Mouse (Mus musculus) heart, postnatal 0 days (tissue): ENCODE results near the gene Gm5447. TPM values are rescaled to one million over a fixed set of nuclear protein-coding genes. Genes with fewer than 3 reads are reported as not detected.
A peak's percentile ranks its signal among the peaks of the same experiment; 100 is the strongest.

Source experiments
- ATAC-seq: fragments of 200-750 bp; cut with Nextera tagmentation; 2 replicates; pipeline ENCODE4 v1.8.0; 2017; ENCODE audit warnings: low read depth, moderate number of reproducible peaks, moderate library complexity; ENCODE audit not compliant: insufficient read depth
- DNase-seq: peaks from one replicate; pipeline ENCODE4 v3.0.0-alpha.2; 2016; ENCODE audit warnings: low spot score
- H3K27ac ChIP-seq: fragments of 300-500 bp; sonication (generic); 2 replicates; pipeline ENCODE4 v1.5.1; 2014; ENCODE audit warnings: low read depth, mild to moderate bottlenecking
- H3K27me3 ChIP-seq: fragments of 300-500 bp; sonication (generic); 2 replicates; pipeline ENCODE4 v1.6.1; 2014; ENCODE audit warnings: low read length, mixed read lengths; ENCODE audit not compliant: control insufficient read depth, insufficient read depth
- H3K36me3 ChIP-seq: fragments of 300-500 bp; sonication (generic); replicated peaks from 2 replicates; pipeline ENCODE4 v1.6.1; 2014; ENCODE audit warnings: low read length, mixed read lengths; ENCODE audit not compliant: control insufficient read depth, insufficient read depth
- H3K4me1 ChIP-seq: fragments of 300-500 bp; sonication (generic); 2 replicates; pipeline ENCODE4 v1.6.1; 2014; ENCODE audit warnings: antibody characterized with exemption; ENCODE audit not compliant: control insufficient read depth, insufficient read depth
- H3K4me2 ChIP-seq: fragments of 300-500 bp; sonication (generic); 2 replicates; pipeline ENCODE4 v1.6.1; 2014; ENCODE audit warnings: low read depth, mild to moderate bottlenecking, low read length, moderate library complexity
- H3K4me3 ChIP-seq: fragments of 300-500 bp; sonication (generic); 2 replicates; pipeline ENCODE4 v1.5.1; 2014; ENCODE audit warnings: low read depth, low read length
- H3K9ac ChIP-seq: fragments of 300-500 bp; sonication (generic); replicated peaks from 2 replicates; pipeline ENCODE4 v1.6.1; 2014; ENCODE audit warnings: low read depth, low read length, mixed read lengths
- H3K9me3 ChIP-seq: fragments of 300-500 bp; sonication (generic); replicated peaks from 2 replicates; pipeline ENCODE4 v1.6.1; 2016; ENCODE audit warnings: low read length; ENCODE audit not compliant: control insufficient read depth
- CTCF ChIP-seq: IDR thresholded peaks from 2 replicates; pipeline ENCODE4 v1.5.1; 2016; ENCODE audit warnings: antibody characterized with exemption, control low read depth, low read depth
- EP300 ChIP-seq: IDR thresholded peaks from 2 replicates; pipeline ENCODE4 v1.6.1; 2016; ENCODE audit warnings: antibody characterized with exemption, low read depth
- WGBS: fragments of 180-500 bp; shearing (Covaris S2); extraction: QIAGEN DNeasy Blood & Tissue Kit; methylation state at CpG from one replicate; pipeline ENCODE4 v1.1.7; 2014; 5-methylcytosine and 5-hydroxymethylcytosine counted together
- polyA plus RNA-seq: library from polyadenylated mRNA; unstranded; fragments of >200 nt; fragmentation: Nextera tagmentation; extraction: Ambion mirVana; gene quantifications from 2 replicates; pipeline ENCODE4 v1.2.1, GENCODE M21; 2015
- total RNA-seq: library from RNA; depleted of rRNA; stranded (reverse); fragments of >200 nt; gene quantifications from 2 replicates; pipeline ENCODE4 v1.2.3, GENCODE M21; 2014; ENCODE audit warnings: low replicate concordance; rRNA removed

Gene Gm5447
- total RNA-seq (not detected in 2 replicates), polyA plus RNA-seq (not detected in 2 replicates)

- Histone ChIP-seq H3K4me2 (peak within 1 kb of the TSS; percentile 74), H3K4me1 (peaks cover 4% of the 10 kb centered on the region; the same call in 1 of the 2 replicates), H3K4me3 (peak within 1 kb of the TSS; percentile 94), H3K27ac (peak within 1 kb of the TSS; percentile 84), H3K36me3 (no peaks in the 10 kb centered on the region), H3K9me3 (no peaks in the 10 kb centered on the region), H3K9ac (peak within 1 kb of the TSS; percentile 90), H3K27me3 (no peaks in the 10 kb centered on the region)
- WGBS: under 1% methylated on average over 53 of the region's 54 CpGs
- TF ChIP-seq CTCF (no peak), EP300 (no peak)
- ATAC-seq (peak; percentile 98), DNase-seq (peak; percentile 80)
These were observed at the start of gene Gm5447, which contains the start of gene Exoc2 for GRCm38 (mm10) chr13:30973501-30974246. Gene Gm5447, plus strand, starts transcription at chr13:30974204. Gene Exoc2, minus strand, starts transcription at chr13:30974093.

GRCm38 (mm10) chr13:30924269-30924668 is 49.7 kb upstream of the Gm5447 start:
- no peaks in the 10 kb centered on the region for H3K4me1 ChIP-seq
- no peaks in the 10 kb centered on the region for H3K9me3 ChIP-seq
- WGBS: 91% methylated on average over 6 of the region's 6 CpGs
- DNase-seq (no peak), ATAC-seq (no peak)
- peaks cover 19% of the 10 kb centered on the region for H3K36me3 ChIP-seq
- no peak overlapping the region for H3K4me2 ChIP-seq
- TF ChIP-seq EP300 (no peak), CTCF (no peak)
- H3K4me3 ChIP-seq: no peak overlapping the region
- no peak overlapping the region for H3K27ac ChIP-seq
- H3K9ac ChIP-seq: no peak overlapping the region
- H3K27me3 ChIP-seq: no peaks in the 10 kb centered on the region

- no peak for ATAC-seq
- no peak overlapping the region for H3K4me2 ChIP-seq
- no peak overlapping the region for H3K9ac ChIP-seq
- DNase-seq: no peak
- H3K4me3 ChIP-seq: no peak overlapping the region
- 67% methylated on average over 2 of the region's 2 CpGs for WGBS
- TF ChIP-seq EP300 (no peak), CTCF (no peak)
- peaks cover 6% of the 10 kb centered on the region for H3K36me3 ChIP-seq
- H3K27me3 ChIP-seq: no peaks in the 10 kb centered on the region
- no peak overlapping the region for H3K27ac ChIP-seq
- no peaks in the 10 kb centered on the region for H3K4me1 ChIP-seq
- no peaks in the 10 kb centered on the region for H3K9me3 ChIP-seq
These were observed 44.9 kb upstream of the Gm5447 start for GRCm38 (mm10) chr13:30929119-30929518.

- Histone ChIP-seq H3K4me1 (no peaks in the 10 kb centered on the region), H3K9ac (no peak overlapping the region), H3K36me3 (no peaks in the 10 kb centered on the region; the same call in 1 of the 2 replicates), H3K27ac (no peak overlapping the region), H3K27me3 (no peaks in the 10 kb centered on the region), H3K4me2 (no peak overlapping the region), H3K4me3 (no peak overlapping the region), H3K9me3 (no peaks in the 10 kb centered on the region)
- ATAC-seq: no peak
- no peak for DNase-seq
- 63% methylated on average over 4 of the region's 4 CpGs for WGBS
- TF ChIP-seq EP300: no peak
- no peak for TF ChIP-seq CTCF
These were observed 42.4 kb upstream of the Gm5447 start for GRCm38 (mm10) chr13:30931613-30932012.

GRCm38 (mm10) chr13:30932972-30933371 is 41.0 kb upstream of the Gm5447 start:
- no peak for DNase-seq
- H3K4me3 ChIP-seq: no peak overlapping the region
- no peak for ATAC-seq
- H3K4me2 ChIP-seq: no peak overlapping the region
- H3K9ac ChIP-seq: no peak overlapping the region
- H3K36me3 ChIP-seq: peaks cover 6% of the 10 kb centered on the region
- H3K9me3 ChIP-seq: no peaks in the 10 kb centered on the region
- no peak overlapping the region for H3K27ac ChIP-seq
- 77% methylated on average over 6 of the region's 6 CpGs for WGBS
- TF ChIP-seq EP300 (no peak), CTCF (no peak)
- H3K4me1 ChIP-seq: no peaks in the 10 kb centered on the region
- no peaks in the 10 kb centered on the region for H3K27me3 ChIP-seq
